Mouse (Mus musculus): ENCODE results near the gene Tmem215.

DNA sequence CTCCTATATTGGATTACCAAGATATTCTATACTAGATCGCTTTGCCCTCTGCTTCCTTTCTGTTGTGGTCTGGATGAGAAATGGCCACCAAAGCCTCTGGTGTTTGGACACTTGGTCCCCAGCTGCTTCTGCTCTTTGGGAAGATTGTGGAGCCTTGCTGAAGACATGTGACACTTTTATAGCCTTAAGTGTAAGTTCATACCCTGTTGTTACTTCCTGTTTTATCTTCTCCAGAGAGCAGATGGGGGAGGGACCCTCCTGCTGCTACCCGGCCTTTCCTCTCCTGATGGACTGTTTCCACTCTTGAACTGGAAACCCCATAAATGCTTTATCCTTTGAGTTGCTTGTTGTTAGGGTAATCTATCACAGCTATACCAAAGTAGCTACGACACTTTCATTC lies 38.6 kb upstream of the Tmem215 start:
- no peak for TF ChIP-seq CTCF (IDR thresholded peaks at IDR 0.05; ENCODE audit: low read depth)
- no peak for TF ChIP-seq EP300 (optimal IDR thresholded peaks at IDR 0.05)

All from stomach, postnatal 0 days (tissue).